Mouse (Mus musculus) lung, adult 2 months (tissue): ENCODE measurements at regions not wholly inside any gene's neighbourhood (a gene's known extent, or its start where the extent isn't known, plus 50 kb on each side); places are given as distances from the start of the nearest gene placed in this dataset.

Experiments
- DNase-seq: peaks from one replicate; pipeline ENCODE4 v3.0.0; 2022
- H3K4me1 ChIP-seq: fragments of 200-500 bp; 2 replicates; pipeline ENCODE4 v1.6.1; 2011; ENCODE audit warnings: low read length; ENCODE audit not compliant: control insufficient read depth, insufficient read depth
- H3K4me3 ChIP-seq: fragments of 200-500 bp; replicated peaks from 2 replicates; pipeline ENCODE3; 2011; ENCODE audit warnings: low read depth, mild to moderate bottlenecking, control low read depth, low read length; ENCODE audit errors: extremely low read depth
- CTCF ChIP-seq: fragments of 200-500 bp; IDR thresholded peaks from 2 replicates; pipeline ENCODE4 v1.5.1; 2011; ENCODE audit warnings: mild to moderate bottlenecking, low read length, control low read depth; ENCODE audit not compliant: insufficient read depth
- POLR2A ChIP-seq: fragments of 200-500 bp; IDR thresholded peaks from 2 replicates; pipeline ENCODE4 v1.6.1; 2011; ENCODE audit warnings: low read depth, mild to moderate bottlenecking, control low read depth, low read length, borderline replicate concordance; ENCODE audit errors: extremely low read depth
- WGBS: fragments of 180-500 bp; shearing (Covaris S2); methylation state at CpG from one replicate; pipeline ENCODE4 v1.1.7; 2018; 5-methylcytosine and 5-hydroxymethylcytosine counted together

DNA sequence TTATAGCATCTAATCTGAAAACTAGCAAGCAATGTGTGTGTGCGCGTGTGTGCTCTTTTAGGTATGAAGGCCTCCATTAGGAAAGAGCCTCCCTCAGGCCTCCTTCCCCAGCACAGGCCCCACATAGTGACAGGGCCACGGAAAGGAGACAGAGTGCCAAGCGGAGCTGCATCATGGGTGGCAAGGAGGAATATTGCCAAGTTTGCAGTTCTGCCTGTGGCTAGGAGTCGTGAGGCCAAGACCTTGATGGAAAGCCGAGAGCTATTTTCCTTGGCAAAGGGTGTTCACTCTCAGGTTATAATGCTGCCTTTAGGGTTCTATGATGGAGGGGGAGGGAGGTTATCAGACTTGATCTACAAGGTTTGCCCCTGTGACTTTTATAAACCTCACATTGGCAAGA is 53.4 kb upstream of the Tpm1 start:
- Histone ChIP-seq H3K4me3 (no peak overlapping the region), H3K4me1 (no peaks in the 10 kb centered on the region)
- TF ChIP-seq CTCF (no peak), POLR2A (no peak)
- no peak for DNase-seq
- WGBS: 77% methylated on average over 6 of the region's 6 CpGs

DNA sequence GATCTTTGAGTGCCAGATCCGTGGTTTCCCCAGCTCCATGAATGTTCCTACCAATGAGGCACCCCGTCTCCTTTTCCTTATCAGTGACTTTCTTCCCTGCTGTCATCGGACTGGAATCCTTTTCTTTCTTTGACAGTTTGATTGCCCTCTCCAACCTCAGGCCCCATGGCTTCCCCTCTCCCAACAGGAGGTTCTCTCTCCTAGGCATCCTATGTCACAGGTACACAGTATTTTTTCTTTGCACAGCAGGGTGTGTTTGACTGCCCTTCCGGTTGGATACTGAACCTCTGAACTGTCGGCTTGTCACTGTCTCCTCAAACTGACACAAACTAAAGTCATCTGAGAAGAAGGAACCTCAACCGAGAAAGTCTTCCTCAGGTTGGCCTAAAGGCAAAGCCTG is 50.3 kb upstream of the Tpm1 start:
- 68% methylated on average over 6 of the region's 6 CpGs for WGBS
- no peak for TF ChIP-seq POLR2A
- no peak for TF ChIP-seq CTCF
- no peaks in the 10 kb centered on the region for H3K4me1 ChIP-seq
- H3K4me3 ChIP-seq: no peak overlapping the region
- DNase-seq: no peak
